Mouse (Mus musculus): ENCODE results near the gene Cntn1.

DNA sequence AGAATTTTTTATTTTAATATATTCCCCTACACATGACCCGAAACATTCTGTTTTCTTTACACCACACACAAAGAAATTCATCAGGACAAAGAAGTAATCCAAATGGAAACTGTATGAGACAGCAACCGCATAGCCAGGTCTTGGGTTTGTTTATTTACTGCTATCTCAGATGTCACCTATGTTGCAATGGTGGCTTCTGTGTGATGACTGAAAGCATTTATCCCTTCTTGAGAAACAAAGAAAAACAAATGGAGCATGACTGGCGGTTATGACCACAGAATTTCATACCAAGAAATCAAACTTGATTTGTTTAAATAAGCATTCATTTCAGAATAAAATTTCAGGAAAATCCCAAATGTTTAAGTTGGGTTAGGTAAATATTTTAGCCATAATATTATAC lies 245.5 kb downstream of the Cntn1 start:
- TF ChIP-seq CTCF (IDR thresholded peaks at IDR 0.05; ENCODE audit: low read depth) (no peak), EP300 (optimal IDR thresholded peaks at IDR 0.05) (no peak)
